Mouse (Mus musculus): Measurements from ENCODE around the gene Calr3. TPM values are rescaled to one million over a fixed set of nuclear protein-coding genes. Genes with fewer than 3 reads are reported as not detected.

Calr3 gene
- 1 to 10 TPM in 1 of 2 experiments, under 1 TPM in 1; 0.84 to 1.5 TPM for total RNA-seq (2021)
- long read RNA-seq, partial matches to known transcripts = 0 of 1 reads
- long read RNA-seq, other reads (novel, unspliced or antisense) = 0 of 1 reads

DNA sequence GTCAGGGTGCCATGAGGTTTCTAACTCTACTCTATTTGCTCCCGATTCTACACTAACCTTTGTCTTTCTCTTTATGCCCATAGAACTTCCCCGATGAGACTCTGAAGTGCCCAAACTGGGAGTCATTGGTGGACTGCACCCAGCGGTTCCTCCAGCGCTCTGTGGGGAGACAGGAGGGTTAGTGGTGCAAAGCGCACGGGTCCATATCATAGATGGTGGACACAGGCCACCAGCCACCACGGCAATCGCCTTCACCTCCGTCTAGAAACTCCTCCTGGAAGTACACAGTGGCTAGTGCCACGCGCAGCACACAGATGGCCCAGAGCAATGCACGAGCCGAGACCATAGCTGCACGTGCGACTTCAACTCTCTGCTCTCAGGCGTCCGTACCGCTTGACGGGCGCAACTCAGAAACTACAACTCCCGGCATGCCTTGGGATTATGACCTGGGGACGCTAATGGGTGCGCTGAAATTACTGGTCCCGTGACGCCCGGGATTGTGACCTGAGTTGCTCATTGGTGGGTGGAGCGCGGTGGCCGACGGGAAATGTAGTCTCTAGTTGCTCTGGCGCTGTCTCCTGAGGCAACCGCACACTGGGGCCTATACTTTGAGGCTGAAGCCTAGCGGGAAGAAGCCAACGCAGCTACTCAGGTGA lies at the start of gene Calr3, which contains the start of gene 1700030K09Rik:
Gene Calr3 (minus strand): TSS at position 533 of the 656 bp plus-strand sequence.
Gene 1700030K09Rik (plus strand): TSS at position 543 of the 656 bp plus-strand sequence.
- DNase-seq (ENCODE audit: low spot score in 2 of 2) = peak; percentile 97 to 99

DNA sequence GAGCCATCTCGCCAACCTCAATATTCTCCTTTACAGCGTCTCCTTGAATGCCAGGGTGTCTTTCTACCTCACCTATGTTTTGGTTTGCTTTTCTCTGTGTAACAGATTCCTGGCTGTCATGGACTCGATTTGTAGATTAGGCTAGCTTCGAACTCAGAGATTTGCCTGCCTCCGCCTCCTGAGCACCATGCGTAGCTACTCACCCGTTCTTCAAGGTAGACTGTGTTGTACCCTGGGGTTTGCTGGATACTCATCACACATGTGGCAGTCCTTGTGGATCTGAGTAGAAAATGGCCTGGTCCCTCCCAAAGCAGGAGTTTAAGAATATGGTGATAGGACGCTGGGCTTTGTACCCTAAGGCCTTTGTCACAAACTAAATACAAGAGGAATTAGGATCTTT lies 49.7 kb upstream of the Calr3 start:
- DNase-seq (ENCODE audit: low spot score in 2 of 2) = no peak

- DNase-seq (ENCODE audit: low spot score in 2 of 2) = peak; percentile 99
These were observed 49.0 kb upstream of the Calr3 start for GRCm38 (mm10) chr8:72492622-72493081.

DNA sequence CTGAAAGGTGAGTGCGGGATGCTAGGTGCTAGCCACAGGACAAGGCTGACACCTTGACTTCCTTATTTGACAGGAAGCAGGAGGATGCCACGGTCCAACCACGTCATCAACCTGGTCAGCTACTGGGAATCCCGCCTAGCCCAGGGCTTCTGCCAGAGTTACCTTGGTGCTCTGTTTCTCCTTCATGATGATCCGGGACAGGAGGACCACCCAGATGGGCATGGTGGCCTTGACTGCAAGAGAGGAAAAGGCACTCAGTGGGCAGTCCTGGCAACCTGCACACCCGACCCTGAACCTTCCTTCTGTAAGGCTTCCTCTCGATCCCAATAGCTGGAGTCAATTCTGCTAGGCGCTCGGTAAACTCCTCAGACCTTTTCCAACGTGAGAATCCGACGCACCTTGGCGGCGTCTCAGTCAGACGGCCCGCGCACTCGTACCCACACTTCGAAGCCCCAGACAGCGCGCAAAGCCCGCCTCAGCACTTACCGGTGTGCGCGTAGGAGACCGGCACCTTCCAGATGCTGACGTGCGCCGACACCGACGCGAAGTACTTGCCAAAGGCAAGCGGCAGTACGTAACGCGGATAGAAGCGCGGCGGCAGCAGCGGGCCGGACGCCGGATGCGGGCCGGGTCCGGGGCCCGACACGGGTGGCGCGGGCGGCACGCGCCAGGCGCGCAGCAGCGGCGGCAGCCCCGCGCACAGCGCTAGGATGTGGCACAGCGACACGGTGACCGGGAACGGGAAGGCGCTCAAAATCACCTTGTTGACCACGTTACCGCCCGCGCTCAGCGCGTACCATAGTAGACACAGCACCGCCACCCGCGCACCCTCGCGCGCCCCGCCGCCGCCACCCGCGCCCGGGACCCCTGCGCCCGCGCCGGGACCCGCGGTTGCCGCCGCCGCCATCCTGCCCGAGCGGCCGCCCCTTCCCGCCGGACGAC lies 48.3 kb upstream of the Calr3 start, which contains the start of gene Slc35e1:
Gene Slc35e1 (minus strand): TSS at position 935 of the 942 bp plus-strand sequence.
- peak in 1 of 2 experiments; percentile 22 for DNase-seq (ENCODE audit: low spot score in 2 of 2)

- DNase-seq (ENCODE audit: low spot score in 2 of 2) = no peak
These were observed 47.3 kb upstream of the Calr3 start for GRCm38 (mm10) chr8:72491017-72491416.

DNA sequence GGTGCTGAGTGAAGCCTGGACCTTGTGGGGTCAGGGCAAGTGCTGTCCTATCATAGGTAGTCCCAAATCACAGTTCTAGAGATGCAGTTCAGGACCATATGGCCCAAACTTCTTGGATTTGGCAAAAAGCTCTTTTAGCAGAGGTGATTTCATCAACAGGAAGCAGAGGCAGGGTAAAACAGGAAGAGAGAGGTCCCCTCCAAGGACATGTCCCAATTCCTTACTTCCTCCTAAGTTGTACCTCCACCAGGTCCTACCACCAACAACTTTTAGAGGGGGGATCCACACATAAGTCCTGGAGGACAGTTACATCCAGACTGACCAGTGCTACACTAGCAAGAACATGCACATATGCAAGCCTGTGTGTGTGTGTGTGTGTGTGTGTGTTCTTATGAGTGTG lies 43.3 kb upstream of the Calr3 start:
- no peak for DNase-seq (ENCODE audit: low spot score in 2 of 2)

DNA sequence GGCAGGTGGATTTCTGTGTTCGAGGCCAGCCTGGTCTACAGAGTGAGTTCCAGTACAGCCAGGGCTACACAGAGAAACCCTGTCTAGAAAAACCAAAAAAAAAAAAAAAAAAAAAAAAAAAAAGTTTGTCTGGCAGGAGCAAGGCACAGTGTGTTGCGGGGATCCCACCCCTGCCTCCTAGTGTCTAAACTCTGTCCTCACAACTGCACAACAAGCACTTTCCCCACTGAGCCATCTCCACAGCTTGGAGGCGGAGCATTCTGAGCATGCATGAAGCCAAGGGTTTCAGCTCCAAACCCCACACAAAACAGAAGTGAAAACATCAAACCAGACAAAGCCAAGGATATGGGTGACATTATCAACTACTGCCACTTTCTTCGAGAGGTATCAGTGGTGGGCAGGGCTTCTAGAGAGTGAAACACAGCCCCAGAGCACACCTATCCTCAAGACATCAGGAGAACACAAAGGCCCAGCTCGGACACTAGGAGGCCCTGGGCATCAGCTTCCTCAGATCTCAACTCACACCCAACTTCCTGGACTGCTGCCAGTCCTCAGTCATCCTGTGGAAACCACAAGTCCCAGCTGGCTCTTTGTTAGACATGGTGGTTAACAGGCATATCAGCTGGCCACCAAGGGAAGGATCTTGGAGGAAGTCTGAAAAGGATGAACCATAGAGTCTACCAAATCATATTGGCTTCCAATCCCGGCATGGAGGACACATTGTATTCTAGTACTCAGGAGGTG lies 42.0 kb upstream of the Calr3 start:
- DNase-seq (ENCODE audit: low spot score in 2 of 2) = no peak

GRCm38 (mm10) chr8:72474826-72475546 lies 31.3 kb upstream of the Calr3 start, which contains the start of gene Cherp:
TSS of gene Cherp (minus strand) at chr8:72475226.
- peak; percentile 97 to 99 for DNase-seq (ENCODE audit: low spot score in 2 of 2)

- no peak for DNase-seq (ENCODE audit: low spot score in 2 of 2)
These were observed 27.0 kb upstream of the Calr3 start for GRCm38 (mm10) chr8:72470684-72471083.

- DNase-seq (ENCODE audit: low spot score in 2 of 2) = no peak
These were observed 26.3 kb upstream of the Calr3 start for GRCm38 (mm10) chr8:72469984-72470383.

- no peak for DNase-seq (ENCODE audit: low spot score in 2 of 2)
These were observed 25.6 kb upstream of the Calr3 start for GRCm38 (mm10) chr8:72469243-72469642.

- no peak for DNase-seq (ENCODE audit: low spot score in 2 of 2)
These were observed 20.5 kb upstream of the Calr3 start for GRCm38 (mm10) chr8:72464211-72464610.

DNA sequence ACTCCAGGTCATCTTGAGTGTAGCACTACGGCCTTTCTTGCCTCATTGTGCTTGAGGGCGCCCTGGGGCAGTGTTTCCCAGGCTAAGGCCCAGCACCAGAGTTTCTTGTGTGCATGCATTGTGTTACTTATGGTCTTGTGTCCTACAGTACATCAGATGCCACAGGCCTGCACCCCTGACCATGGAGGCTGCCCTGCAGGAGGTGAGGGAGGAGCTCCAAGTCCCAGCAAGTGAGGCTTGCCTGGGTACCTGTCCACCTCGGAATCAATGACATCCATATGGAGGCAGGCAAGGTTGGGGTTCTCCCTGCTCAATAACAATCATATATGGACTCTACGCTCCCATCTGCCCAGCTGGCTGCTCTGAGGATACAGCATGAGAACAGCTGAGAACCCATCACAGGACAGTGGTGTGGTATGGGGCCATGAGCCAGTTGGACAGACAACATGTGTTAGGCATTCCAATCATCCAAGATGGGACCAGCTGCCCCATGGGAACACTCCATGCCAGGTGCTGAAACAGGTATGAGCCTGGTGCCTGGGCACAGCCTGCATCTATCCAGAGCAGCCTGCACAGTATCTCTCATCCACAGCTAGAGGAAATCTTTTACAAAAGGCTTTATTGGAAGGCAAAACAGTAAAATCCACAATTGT lies 16.3 kb upstream of the Calr3 start:
- DNase-seq (ENCODE audit: low spot score in 2 of 2) = no peak

DNA sequence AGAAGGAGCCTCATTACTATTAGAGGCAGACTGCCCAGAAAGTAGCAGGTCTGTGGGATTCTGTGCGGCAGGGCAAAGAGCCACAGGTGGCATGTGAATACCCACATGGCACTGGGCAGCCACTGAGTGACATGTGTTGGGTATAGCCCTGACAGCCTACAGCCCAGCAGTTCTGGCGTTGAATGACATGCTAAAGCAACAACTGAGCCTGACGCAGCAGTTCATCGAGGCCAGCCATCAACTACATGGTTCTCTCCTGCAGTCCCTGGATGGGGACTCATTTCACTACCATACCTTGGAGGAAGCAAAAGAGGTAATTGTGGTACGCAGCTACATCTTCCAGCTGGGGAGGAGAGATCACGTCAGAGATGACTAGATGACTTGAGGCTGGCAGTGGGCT lies 14.8 kb upstream of the Calr3 start:
- DNase-seq (ENCODE audit: low spot score in 2 of 2) = no peak

DNA sequence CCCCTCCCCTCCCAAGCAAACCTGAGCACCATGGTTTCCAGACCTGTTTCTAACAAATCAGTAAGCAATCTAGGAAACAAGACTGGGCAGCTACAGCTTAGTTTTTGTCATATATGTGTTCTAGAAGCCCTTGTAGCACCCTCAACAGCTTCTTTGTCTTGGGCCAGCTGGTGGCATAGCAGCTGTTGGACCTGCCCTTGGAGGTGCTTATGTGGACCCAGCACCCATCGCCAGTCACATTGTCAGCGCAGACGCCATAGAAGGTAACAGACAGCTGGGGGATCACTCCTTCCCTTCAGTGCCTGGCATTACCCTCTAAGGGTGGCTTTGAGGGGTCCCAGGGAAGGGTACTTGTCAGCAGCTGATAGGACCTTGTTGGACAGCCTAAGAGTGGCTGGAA lies 14.1 kb upstream of the Calr3 start:
- DNase-seq (ENCODE audit: low spot score in 2 of 2) = no peak

- DNase-seq (ENCODE audit: low spot score in 2 of 2) = no peak
These were observed 11.6 kb upstream of the Calr3 start for GRCm38 (mm10) chr8:72455317-72455716.

GRCm38 (mm10) chr8:72453904-72454303 lies 10.2 kb upstream of the Calr3 start:
- DNase-seq (ENCODE audit: low spot score in 2 of 2) = no peak

DNA sequence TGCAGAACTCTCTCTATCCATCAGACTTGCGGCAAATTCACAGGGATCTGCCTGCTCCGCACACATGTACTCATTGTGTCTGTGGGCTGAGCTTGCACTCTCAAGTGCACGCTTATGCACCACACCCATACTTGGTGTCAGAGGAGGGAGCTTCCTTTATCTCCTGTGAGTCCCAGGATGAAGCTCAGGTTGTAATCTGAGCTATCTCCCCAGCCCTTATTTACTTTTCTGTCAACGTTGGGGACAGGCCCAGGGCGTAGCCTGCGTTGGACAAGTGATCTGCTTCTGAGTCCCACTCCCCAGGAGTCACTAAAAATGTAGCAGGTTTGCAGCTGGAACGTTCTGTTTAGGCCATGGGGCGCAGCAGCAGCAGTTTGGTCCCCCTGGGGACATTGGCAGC lies 7.8 kb upstream of the Calr3 start:
- DNase-seq (ENCODE audit: low spot score in 2 of 2) = no peak

DNA sequence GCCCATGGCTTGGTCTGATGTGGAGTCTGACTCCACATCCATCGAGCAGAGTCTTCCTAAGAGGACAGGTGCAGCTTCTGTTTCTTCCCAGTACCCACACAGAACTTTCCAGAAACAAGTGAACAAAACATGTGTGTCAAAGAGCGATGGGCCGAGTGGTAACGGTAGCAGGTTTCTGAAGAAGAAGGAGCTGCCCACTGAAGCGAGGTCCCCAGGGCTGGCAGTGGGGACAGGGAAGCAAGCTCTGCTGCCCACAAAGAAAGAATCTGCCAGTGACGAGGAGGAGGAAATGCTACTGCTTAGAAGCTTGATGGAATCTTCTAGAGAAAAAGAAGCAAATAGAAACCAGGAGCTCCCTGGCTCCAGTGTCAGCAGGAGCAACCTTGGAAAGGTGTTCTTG lies 1.4 kb upstream of the Calr3 start:
- DNase-seq (ENCODE audit: low spot score in 2 of 2) = no peak

DNA sequence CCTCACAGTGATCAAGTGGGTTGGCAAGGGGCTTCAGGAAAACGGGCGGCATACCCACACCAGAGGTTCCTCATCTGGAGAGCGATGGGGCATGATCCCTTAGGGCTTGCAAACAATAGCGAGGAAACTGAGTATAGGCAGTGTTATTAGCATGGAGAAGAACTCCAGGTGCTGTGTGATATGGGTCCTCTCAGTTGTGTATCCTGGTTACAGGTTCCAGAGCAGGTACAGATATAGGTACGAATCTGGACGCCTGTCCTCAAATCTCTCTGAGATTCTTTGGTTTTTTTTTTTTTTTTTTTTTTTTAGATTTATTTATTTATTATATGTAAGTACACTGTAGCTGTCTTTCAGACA lies 302 bp upstream of the Calr3 start:
- no peak for DNase-seq (ENCODE audit: low spot score in 2 of 2)

Data from layer of hippocampus, adult 18-20 months (tissue).